Mouse (Mus musculus) regulatory T cell (primary cell): Measurements from ENCODE around the gene Spata31d1b.
"Not testable (repeated sequence)": the region's sequence is repeated elsewhere in the genome, so short reads cannot be mapped to it uniquely, and the experiment has no call there.

Experiments
- in situ Hi-C: fragments of 300-600 bp; cut with MboI, MseI; formaldehyde crosslinking; loops from one replicate; pipeline ENCODE4 v1.15.1; 2025; ENCODE audit warnings: high pct_unique_total_duplicates

Spata31d1b gene

DNA sequence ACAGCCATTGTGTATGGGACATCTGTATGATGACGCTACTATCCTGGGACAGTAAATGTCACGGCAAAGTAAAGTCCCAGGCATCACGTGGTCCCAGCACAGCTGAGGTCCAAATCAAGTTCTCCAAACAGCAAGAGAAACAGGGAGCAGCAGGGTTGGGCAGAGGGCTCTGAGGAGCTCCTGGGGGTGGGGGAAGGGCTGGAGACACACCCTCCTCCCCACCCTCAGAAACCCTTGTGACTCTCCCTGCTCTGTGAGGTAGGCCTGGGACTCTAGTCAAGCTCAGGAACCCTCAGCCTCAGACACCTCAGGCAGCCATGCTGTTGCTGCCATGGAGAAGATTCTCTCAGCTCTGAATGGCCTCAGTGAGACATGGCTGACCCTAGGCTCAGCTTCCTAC is at the start of gene Spata31d1b:
Spata31d1b (plus strand) TSS at position 301 of the 400 bp plus-strand sequence.
- in situ Hi-C loops, result not testable (repeated sequence)

DNA sequence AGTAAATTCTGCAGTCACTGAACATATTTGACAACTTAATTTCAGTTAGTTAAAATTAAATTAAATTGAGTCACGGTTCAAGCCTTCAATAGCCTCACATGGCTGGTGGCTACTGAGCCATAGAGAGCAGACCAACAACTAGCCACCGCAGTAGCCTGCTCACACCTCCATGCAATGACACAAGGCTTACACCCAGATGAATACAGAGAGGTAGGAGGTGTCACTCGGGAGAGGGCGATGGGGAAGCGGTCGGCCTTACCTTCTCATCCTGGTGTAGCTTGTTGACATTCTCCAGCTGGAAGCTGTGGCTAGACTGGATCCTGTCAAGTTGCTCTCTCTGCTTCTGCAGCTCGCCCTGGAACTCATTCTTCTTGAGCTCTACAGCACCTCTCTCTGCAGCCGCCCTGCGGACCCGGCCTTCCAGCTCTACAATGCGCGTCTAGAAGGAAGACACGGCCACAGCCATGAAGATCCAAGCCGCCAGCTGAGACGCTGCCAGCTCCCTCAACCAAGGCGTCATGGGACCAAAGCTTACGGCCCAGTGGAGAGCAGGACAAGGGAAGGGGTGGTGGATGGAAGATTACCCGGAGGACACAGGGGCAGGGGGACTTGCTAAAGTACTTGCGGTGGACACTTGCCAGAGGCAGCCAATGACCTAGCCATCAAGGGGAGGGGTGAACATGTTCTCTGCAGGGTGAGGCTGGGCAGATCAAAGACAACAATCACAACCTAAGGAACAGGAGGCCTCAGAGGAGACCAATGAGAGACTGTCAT is 48.0 kb upstream of the Spata31d1b start:
- in situ Hi-C loops, result no loop called here

DNA sequence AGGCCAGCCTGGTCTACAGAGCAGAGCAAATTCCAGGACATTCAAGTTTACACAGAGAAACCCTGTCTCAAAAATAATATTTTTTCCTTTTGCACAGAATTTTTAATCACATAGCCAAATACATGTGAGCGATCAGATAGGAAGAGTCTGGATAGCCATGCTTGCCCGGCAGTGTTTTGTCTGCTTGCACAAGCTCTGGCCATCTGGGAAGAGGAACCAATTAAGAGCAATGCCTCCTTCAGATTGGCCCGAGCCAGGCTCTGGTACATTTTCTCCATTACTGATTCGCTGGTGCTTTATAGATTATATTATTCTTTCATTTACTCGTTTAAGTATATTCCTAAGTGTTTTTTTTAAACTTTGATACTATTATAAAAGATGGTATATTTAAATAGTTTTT is 44.3 kb upstream of the Spata31d1b start:
- in situ Hi-C loops, result no loop called here

DNA sequence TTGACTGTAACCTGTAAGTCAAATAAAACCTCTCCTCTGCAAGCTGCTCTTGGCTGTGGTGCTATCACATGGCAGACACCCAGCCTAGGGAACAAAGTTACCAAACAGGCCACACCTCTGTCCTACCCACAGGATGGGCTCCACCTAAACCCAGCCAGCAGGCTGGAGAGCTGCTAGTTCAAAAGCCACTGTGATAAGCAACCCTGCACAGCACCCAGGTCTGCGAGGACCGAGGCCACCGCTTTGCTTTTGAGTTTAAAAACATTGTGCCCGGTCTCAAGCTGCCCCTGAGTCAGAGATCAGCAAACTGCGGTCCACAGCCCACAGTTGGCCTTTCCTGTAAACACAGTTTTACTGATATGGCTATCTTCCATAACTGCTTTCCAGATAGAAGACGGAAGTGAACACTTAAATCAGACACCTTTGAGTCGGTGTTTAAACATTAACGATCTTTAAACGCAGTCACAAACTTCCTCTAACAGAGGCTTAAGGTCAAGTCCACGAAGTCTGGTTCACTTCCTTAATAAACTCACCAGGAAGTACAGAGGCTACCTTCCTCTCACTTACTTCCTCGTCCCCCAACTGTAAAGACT is 43.5 kb upstream of the Spata31d1b start:
- in situ Hi-C loops, result no loop called here

DNA sequence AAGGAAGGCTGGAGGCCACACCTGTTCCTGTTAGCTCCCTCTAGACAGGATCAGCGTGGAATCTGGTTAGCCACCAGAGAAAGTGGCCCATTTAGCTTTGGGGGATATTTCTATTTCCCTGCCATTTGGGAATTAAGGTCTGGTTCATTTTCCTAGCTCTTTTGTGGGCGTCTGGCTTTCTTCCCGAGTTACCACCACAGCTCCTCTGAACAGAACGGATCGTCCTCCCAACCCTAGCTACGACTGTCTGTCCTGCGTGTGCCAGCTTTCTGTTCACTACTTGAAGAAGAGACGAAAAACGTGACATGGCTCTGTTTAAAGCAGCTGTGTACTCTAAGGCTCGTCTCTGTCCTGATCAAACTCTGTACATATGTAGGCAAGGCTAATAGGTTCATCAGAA is 42.1 kb upstream of the Spata31d1b start:
- in situ Hi-C loops, result no loop called here

DNA sequence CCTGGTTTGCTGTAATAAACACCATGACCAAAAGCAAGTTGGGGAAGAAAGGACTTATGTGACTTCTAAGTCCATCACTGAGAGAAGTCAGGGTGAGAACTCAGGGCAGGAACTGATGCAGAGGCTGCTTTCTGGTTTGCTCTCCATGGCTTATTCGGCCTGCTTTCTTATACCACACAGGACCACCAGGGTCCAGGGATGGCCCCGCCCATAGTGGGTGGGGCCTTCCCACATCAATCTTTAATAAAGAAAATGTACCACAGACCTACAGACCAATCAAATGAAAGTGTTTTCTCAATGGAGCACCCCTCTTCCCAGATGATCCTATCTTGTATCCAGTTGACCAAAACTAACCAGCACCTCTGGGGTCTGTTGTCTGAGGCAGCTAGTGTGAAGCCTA is 40.6 kb upstream of the Spata31d1b start:
- in situ Hi-C loops, result no loop called here

DNA sequence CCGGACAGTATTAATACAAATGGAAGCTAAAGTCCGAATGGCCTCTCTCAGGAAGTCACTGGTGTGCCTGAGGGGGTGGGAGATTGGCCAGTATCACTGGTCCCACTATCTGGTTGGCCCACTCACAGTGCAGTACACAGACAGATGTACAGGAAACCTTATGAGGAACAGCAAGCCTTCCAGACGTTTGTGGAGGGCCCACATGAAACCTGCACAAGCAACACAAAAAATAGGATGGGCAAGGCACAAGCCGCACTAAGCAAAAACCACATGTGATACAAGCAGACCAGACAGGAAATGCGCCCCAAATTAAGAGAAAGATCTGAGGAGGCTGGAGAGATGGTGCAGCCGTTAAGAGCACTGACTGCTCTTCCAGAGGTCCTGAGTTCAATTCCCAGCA is 39.8 kb upstream of the Spata31d1b start:
- in situ Hi-C loops, result no loop called here

DNA sequence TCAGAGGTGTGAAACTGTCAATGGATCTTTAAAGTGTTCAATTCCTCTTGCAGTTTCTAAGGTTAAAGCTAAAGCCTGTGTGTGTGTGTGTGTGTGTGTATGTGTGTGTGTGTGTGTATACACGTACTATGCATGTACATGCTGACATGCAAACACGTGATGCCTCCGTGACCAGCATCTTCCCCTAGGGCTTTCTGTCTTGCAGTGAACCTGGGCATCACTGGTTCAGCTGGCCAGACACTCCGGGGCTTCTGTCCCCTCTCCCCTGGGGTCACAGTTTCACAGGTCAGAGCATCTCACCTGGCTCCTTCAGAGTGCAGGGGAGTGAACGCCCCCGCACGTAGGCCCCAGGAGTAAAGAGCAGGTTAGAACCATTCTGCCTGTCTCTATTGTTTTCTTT is 38.5 kb upstream of the Spata31d1b start:
- in situ Hi-C loops, result no loop called here

DNA sequence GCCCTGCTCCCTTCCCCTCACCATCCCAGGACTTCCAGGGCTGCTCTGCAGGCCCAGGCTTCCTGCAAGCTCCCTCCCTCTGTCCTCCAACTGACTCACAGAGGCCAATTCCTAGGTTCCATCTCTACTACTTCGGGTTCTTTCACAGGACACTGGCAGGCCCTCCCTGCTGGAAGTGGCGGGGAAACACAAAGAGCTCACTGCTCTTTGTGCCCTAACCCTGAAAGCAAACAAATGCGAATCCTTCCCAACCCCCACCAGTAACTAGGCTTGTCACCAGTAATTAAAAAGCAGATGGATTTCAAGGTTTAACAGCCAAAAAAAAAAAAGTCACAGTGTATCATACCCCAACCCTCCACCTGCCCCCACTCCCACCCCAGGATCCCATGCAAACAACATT is 37.9 kb upstream of the Spata31d1b start:
- in situ Hi-C loops, result no loop called here

DNA sequence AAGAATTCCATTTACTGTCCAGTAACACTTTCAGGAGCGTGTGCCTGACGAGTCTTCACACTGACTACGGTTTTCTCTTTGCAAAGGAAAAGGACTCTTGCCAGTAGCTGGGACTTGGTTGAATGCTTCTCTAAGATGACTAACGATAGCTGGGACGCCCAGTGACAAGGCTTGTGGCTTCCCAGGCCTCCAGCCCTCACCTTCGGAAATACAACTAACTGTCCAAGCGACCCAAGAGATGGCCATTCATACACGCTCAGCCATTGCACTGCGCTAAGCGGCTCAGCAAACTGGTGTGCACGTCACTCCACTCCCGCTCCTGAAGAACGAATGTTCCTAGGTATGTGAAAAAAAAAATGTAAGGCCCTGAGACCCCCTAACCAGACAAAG is 37.3 kb upstream of the Spata31d1b start:
- in situ Hi-C loops, result no loop called here

DNA sequence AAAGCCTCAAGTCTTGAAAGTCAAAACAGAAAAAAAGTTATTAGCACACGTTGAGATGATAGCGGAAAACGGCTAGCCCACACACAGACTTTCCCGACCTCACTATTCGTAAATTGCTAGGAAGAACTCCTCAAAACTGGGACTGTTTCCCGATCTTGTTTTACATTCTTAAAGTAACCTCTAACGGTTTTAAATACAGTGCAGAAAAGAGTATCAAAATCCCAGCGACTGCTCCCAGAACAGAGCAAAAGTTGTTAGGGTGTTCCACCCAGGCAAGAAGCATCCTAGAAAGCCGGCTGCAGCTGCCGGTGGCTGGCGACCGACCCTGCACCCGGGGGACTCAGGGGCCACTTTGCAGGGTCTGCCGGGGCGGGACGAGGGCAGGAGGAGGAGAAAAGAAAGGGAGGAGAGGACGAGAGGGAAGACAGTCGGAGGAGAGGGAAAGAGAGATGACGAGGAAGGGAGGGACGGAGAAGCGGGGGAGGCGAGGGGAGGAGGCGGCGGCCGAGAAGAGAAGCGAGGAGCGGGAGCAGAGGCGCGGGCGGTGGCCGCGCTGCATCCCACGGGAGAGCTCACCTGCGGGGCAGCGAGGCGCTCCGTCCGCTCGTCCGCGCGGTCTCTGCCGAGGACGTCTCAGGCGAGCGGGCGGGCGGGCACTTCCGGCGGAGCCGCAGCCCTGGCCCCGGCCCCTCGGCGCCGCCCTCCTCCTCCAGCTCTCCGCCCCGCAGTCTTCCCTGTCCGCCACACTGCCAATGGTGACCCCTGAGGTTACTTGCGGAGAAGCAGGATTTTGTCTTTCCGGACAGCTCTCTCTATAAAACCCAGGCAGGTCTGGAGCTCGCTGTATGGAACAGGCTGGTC is 36.7 kb upstream of the Spata31d1b start, which contains the start of gene Golm1:
Golm1 (minus strand) TSS at position 661 of the 861 bp plus-strand sequence.
- in situ Hi-C loops, result no loop called here

DNA sequence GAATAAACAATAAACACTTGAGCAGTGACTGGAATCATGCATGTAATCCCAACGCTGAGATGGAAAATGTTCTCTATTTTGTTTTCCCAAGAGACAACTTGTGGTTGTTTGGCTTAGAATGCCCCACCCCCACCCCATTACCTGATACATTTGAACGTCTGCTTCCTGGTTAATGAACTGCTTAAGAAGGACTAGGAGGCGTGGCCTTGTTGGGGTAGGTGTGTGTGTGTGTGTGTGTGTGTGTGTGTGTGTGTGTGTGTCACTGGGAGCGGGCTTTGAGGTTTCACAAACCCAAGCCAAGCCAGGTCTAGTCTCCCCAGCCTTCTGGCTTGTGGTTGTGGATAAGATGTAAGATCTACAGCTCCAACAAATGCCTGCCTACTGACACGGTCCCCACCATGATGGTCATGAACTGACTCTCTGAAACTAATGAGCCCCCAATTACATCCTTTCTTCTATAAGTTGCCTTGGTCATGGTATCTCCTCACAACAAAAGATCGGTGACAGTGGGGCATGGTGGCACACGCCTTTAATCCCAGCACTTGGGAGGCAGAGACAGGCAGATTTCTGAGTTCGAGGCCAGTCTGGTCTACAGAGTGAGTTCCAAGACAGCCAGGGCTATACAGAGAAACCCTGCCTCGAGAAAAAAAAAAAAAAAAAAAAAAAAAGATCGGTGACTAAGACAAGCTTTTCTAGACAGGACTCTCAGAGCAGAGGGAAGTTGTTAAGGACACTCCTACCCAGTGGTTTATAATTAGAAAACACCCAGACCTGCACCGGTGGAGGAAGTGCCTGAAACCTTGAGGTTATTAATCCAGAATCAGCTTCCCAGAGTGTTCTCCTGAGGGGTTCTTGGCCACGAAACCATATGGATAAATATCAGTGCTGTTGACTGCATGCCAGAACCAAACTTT is 35.5 kb upstream of the Spata31d1b start:
- in situ Hi-C loops, result no loop called here

DNA sequence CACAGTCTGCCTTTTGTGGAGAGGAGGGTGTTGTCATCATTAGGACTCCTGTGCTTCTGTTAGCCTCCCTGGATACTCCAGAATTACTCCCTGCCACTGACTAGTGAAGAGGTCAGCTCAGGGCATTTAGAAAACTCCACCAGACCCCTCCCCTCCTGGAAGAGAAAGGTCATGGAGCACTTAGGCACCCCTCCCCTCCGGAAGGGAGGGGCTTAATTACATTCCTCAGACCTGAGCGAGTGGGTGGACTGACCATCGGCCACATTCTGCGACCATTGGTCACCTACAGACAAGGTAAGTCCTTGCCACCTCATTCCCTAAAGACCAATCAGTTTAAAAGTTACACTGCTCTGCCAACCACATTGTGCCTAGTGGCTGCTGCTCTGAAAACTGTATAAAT is 32.8 kb upstream of the Spata31d1b start:
- in situ Hi-C loops, result no loop called here

DNA sequence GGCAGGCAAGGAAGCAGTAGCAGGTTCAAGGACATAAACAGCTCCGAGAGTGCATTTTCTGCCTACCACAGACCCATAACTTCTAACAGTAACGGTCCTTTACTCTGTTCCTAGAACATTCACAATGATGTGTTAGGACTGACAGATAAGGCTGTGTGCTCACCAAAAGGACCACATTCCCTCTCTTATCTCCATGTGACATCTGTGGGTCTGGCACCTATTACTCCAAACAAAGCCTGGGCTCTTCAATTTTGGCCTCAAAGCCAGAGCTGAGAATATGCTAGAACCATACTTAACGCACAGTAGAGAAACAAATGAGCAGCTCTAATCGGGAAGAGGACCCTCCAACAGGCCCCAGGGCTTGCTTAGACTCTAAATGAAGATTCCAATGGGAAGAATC is 32.2 kb upstream of the Spata31d1b start:
- in situ Hi-C loops, result loop anchor here (5.0 kb wide), 1 partner anchor 42 kb away; no protein-coding TSS in a partner anchor

DNA sequence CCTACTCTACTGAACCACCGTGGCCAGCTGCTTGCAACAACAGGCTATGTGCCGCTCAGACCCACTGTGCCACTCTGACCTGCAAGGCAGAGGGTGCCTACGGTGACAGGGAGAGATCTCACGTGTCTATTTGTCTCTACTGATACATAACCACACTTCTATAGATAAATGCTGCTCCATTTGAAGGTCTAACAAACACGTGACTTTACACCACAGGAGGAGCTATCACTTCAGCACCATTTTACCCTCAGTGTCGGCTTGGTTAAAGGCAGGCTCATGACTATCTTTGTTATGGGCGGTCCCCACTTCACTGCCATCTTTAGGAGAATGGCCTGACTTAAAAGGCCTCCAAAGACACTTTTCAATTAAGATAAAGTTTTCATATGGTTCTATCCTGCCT is 29.5 kb upstream of the Spata31d1b start:
- in situ Hi-C loops, result loop anchor here (5.0 kb wide), 1 partner anchor 40 kb away; no protein-coding TSS in a partner anchor

DNA sequence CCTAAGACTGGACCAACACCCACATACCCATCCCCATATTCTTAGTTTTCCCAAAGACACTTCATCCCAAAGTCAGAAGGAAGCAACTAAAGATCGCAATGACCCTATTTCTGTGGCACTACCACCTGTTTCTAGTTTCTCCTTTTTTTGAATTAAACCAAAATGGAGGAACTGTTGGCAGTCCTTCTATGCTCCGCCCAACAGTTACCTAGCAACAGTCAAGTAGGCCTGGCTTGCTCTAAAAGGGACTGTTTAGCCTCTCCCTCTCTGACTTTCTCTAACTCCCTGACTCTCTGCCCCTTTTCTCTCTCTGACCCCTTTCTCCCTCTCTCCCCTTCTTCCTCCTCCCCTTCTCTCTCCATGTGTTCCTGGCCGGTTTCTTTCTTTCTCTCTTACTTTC is 26.8 kb upstream of the Spata31d1b start:
- in situ Hi-C loops, result no loop called here

DNA sequence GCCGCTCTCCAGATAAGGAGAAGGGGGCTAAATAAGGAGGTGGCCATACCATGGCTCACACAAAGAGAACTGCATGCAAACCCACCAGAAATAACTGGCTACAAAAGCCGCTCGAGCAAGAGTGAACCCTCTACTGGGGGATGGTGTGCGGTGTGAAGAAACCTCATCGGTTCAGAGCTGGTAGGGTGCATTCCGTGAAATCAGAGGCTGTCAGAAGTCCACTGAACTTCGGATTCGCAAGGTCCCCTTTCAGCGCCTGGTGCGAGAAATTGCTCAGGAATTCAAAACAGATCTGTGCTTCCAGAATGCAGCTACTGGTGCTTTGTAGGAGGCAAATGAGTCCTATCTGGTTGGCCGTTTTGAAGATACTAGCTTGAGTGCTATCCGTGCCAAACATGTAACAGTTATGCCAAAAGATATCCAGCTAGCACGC is 23.7 kb upstream of the Spata31d1b start:
- in situ Hi-C loops, result no loop called here

DNA sequence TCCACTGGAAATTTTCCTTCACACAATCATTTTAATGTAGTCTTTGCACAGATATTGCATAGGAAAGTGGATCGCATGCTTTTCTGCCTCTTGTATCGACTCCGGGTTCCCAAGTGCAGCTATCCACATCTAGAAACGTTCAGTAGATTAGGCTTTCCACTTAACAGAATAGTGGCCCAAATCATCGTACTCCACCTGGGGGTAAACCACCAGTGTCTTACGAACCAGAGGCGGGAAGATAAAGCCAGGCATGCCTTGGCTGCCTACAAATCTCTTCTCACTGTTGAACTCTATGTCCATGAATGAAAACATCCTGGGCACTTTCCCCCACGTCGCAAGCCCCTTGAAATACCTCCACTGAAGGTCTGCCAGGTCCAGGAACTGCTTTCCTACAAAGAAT is 22.8 kb upstream of the Spata31d1b start:
- in situ Hi-C loops, result no loop called here

DNA sequence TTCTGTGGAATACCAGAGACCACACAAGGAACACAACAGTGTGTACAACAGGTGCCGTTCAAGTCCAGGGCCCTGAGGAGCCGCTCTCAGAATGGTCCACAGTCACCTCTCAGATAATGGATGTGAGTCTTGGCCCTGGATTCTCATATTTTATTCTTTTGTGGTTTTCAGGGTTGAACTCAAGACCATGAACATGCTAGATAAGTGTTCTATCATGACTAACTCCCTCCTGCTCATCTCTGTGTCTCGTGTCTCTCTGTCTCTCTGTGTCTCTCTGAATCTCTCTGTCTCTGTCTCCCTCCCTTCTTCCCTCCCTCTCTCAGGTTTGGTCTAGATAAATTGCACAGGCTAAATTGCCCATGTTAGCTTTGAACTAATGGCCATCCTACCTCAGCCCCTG is 22.2 kb upstream of the Spata31d1b start:
- in situ Hi-C loops, result no loop called here

DNA sequence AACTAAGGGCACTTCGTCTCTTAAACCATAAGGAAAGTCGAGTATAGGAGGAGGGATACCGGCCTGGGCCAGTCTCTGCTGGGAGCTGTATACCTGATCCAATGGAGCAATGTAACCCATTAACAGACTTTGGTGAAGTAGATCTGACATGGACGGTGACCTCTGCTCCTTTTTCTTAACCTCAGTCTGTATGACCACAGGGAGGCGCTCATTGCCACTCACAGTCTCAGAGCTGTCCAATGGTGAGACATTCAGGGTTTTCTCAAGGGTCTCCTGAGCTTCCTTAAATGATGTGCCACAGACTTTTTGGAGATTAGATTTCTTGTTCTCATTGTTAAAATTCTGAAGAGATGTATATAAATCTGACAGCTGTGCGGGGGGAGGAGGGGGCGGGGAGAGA is 21.5 kb upstream of the Spata31d1b start:
- in situ Hi-C loops, result no loop called here

DNA sequence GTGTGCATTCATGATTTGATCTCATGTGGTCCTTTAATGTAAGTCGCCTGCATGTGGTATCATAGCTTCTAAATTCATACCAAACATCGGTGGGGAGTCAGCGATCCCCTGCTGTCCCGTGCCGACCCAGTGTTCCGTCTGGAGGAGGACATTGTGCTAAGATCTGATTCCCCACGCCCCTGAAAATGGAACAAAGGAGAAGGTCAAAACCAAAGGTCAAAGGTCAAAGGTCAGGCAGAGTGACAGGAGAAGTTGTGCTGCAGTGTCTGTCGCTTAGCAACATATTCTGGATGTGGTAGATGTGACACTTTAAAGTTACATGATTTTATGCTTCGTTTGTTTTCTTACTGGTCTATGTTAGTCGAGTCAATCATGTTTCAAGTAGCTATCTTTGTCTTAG is 20.6 kb upstream of the Spata31d1b start:
- in situ Hi-C loops, result no loop called here
